Mouse (Mus musculus) forebrain, embryonic 12.5 days (tissue): ENCODE data around the gene BC048403. TPM values are rescaled to one million over a fixed set of nuclear protein-coding genes. Genes with fewer than 3 reads are reported as not detected.

Experiments
- ATAC-seq: fragments of 200-750 bp; cut with Nextera tagmentation; 2 replicates; pipeline ENCODE4 v1.8.0; 2017; ENCODE audit warnings: moderate TSS enrichment; ENCODE audit not compliant: low FRiP score
- H3K27ac ChIP-seq: fragments of 300-500 bp; sonication (generic); 2 replicates; pipeline ENCODE4 v1.5.1; 2016; ENCODE audit warnings: mild to moderate bottlenecking
- H3K27me3 ChIP-seq: fragments of 300-500 bp; sonication (generic); 2 replicates; pipeline ENCODE4 v1.6.1; 2016; ENCODE audit warnings: mild to moderate bottlenecking
- H3K36me3 ChIP-seq: fragments of 300-500 bp; sonication (generic); replicated peaks from 2 replicates; pipeline ENCODE4 v1.6.1; 2016; ENCODE audit warnings: mild to moderate bottlenecking
- H3K4me1 ChIP-seq: fragments of 300-500 bp; sonication (generic); 2 replicates; pipeline ENCODE4 v1.6.1; 2016
- H3K4me2 ChIP-seq: fragments of 300-500 bp; sonication (generic); 2 replicates; pipeline ENCODE4 v1.6.1; 2016; ENCODE audit warnings: mild to moderate bottlenecking, moderate library complexity
- H3K4me3 ChIP-seq: fragments of 300-500 bp; sonication (generic); replicated peaks from 2 replicates; pipeline ENCODE4 v1.5.1; 2016; ENCODE audit warnings: mild to moderate bottlenecking
- H3K9ac ChIP-seq: fragments of 300-500 bp; sonication (generic); 2 replicates; pipeline ENCODE4 v1.6.1; 2016; ENCODE audit warnings: mild to moderate bottlenecking
- H3K9me3 ChIP-seq: fragments of 300-500 bp; sonication (generic); 2 replicates; pipeline ENCODE4 v1.6.1; 2016
- WGBS: fragments of 180-500 bp; shearing (Covaris S2); methylation state at CpG from one replicate; pipeline ENCODE4 v1.1.7; 2016; 5-methylcytosine and 5-hydroxymethylcytosine counted together
- polyA plus RNA-seq: library from polyadenylated mRNA; unstranded; fragments of >200 nt; fragmentation: Nextera tagmentation; extraction: Ambion mirVana; gene quantifications from 2 replicates; pipeline ENCODE4 v1.2.1, GENCODE M21; 2016

BC048403 gene
- polyA plus RNA-seq, 1 experiment from 2014 or later, result 2.5 TPM

GRCm38 (mm10) chr10:121794486-121794885 lies 54.7 kb downstream of the BC048403 start:
- WGBS, result 92% methylated on average over 12 of the region's 12 CpGs
- Histone ChIP-seq H3K9ac (no peak overlapping the region), H3K4me1 (peaks cover 14% of the 10 kb centered on the region), H3K4me3 (no peak overlapping the region), H3K4me2 (no peak overlapping the region), H3K36me3 (peaks cover 22% of the 10 kb centered on the region; the same call in 1 of the 2 replicates), H3K27me3 (no peaks in the 10 kb centered on the region), H3K9me3 (no peaks in the 10 kb centered on the region), H3K27ac (no peak overlapping the region)
- ATAC-seq, result no peak

GRCm38 (mm10) chr10:121796027-121796802 lies 56.5 kb downstream of the BC048403 start:
- H3K36me3 ChIP-seq, result peaks cover 25% of the 10 kb centered on the region
- no peaks in the 10 kb centered on the region for H3K27me3 ChIP-seq
- no peak overlapping the region for H3K9ac ChIP-seq
- no peak overlapping the region for H3K4me3 ChIP-seq
- H3K4me2 ChIP-seq, result no peak overlapping the region
- WGBS, result 80% methylated on average over 8 of the region's 8 CpGs
- no peak for ATAC-seq
- H3K9me3 ChIP-seq, result no peaks in the 10 kb centered on the region
- H3K4me1 ChIP-seq, result 0 out of 2 replicates have a peak, but pooled peaks cover 2% of the 10 kb centered on the region
- H3K27ac ChIP-seq, result no peak overlapping the region

DNA sequence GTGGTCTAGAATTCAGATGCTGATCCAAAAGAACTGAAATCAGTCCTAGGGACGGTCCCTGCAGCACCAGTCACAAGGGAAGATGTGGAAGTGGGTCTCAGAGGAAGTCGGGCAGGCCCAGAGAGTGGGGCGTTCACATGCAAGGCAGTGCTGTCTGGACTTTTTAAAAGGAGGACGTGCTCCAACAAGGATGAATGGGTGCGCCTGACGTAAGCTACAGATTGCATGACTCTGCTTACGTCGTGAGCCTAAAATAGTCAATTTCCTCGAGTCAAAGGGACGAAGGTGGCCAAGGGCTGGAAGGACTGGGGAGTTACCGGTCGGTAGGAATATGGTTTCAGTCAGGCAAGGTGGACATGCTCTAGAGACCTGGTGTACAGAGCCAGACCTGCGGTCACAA lies 60.3 kb downstream of the BC048403 start:
- Histone ChIP-seq H3K9me3 (no peaks in the 10 kb centered on the region), H3K4me2 (no peak overlapping the region), H3K4me1 (0 out of 2 replicates have a peak, but pooled peaks cover 2% of the 10 kb centered on the region), H3K27ac (no peak overlapping the region), H3K4me3 (no peak overlapping the region), H3K9ac (no peak overlapping the region), H3K36me3 (peaks cover 29% of the 10 kb centered on the region), H3K27me3 (no peaks in the 10 kb centered on the region)
- ATAC-seq, result no peak
- 96% methylated on average over 13 of the region's 13 CpGs for WGBS

Other genes starting within 250 kb of the BC048403 start
- gene Tbk1, start 153.2 kb upstream of the BC048403 start, polyA plus RNA-seq, result 37.5 and 39.4 TPM in 2 replicates
- 59.0 and 63.1 TPM in 2 replicates for gene Xpot, start 113.6 kb upstream of the BC048403 start, polyA plus RNA-seq
- 0.63 and 1.3 TPM in 2 replicates for gene D930020B18Rik, start 98.3 kb upstream of the BC048403 start, polyA plus RNA-seq